Mouse (Mus musculus): ENCODE data around the gene Faf1.

GRCm38 (mm10) chr4:109974655-109975380 lies 298.4 kb downstream of the Faf1 start:
- no peak for TF ChIP-seq CTCF (IDR thresholded peaks at IDR 0.05)
- no peak for TF ChIP-seq EP300 (IDR thresholded peaks at IDR 0.05)

Data from lung, postnatal 0 days (tissue).